Mouse (Mus musculus) G1E (cell line): ENCODE measurements around the gene Fgd5. TPM values are rescaled to one million over a fixed set of nuclear protein-coding genes. Genes with fewer than 3 reads are reported as not detected.

Source experiments
- ATAC-seq: 2 replicates; pipeline ENCODE4 v1.8.0; 2016; ENCODE audit warnings: mild to moderate bottlenecking; ENCODE audit not compliant: insufficient number of reproducible peaks, poor library complexity, low FRiP score, severe bottlenecking; ENCODE audit errors: extremely low read depth
- DNase-seq: peaks from one replicate; pipeline ENCODE4 v3.0.0; 2012; ENCODE audit warnings: low spot score
- H3K27me3 ChIP-seq: 2 replicates; pipeline ENCODE4 v1.6.1; 2012; ENCODE audit warnings: mild to moderate bottlenecking, low read length, inconsistent platforms; ENCODE audit not compliant: insufficient read depth
- H3K36me3 ChIP-seq: replicated peaks from 2 replicates; pipeline ENCODE3; 2012; ENCODE audit warnings: mild to moderate bottlenecking, inconsistent platforms
- H3K4me1 ChIP-seq: 2 replicates; pipeline ENCODE4 v1.6.1; 2012; ENCODE audit warnings: low read depth, low read length, inconsistent platforms, mixed read lengths; ENCODE audit not compliant: insufficient read depth
- H3K4me3 ChIP-seq: 2 replicates; pipeline ENCODE4 v1.5.1; 2012; ENCODE audit warnings: low read depth, mild to moderate bottlenecking, inconsistent platforms, low read length, moderate library complexity, mixed read lengths
- H3K9me3 ChIP-seq: replicated peaks from 2 replicates; pipeline ENCODE4 v1.6.1; 2012; ENCODE audit warnings: inconsistent platforms
- CTCF ChIP-seq: IDR thresholded peaks from 2 replicates; pipeline ENCODE4 v1.5.1; 2012; ENCODE audit warnings: low read depth, low read length, inconsistent platforms, mixed read lengths
- GATA1 ChIP-seq: IDR thresholded peaks from 2 replicates; pipeline ENCODE4 v1.6.1; 2012; ENCODE audit warnings: borderline replicate concordance, low read length, inconsistent platforms, mixed read lengths
- GATA2 ChIP-seq: IDR thresholded peaks from 2 replicates; pipeline ENCODE4 v1.6.1; 2012; ENCODE audit warnings: low read depth, low read length, inconsistent platforms, borderline replicate concordance
- POLR2AphosphoS5 ChIP-seq: IDR thresholded peaks from 2 replicates; pipeline ENCODE4 v1.6.1; 2012; ENCODE audit warnings: low read depth, low read length, inconsistent platforms; ENCODE audit not compliant: insufficient replicate concordance
- TAL1 ChIP-seq: conservative IDR thresholded peaks from 2 replicates; pipeline ENCODE4 v1.6.1; 2012; ENCODE audit warnings: low read depth, low read length, inconsistent platforms, mixed read lengths
- polyA plus RNA-seq: library from polyadenylated mRNA; stranded (reverse); fragments of >175 nt; gene quantifications from 2 replicates; pipeline ENCODE4 v1.2.3, GENCODE M21; 2012
- total RNA-seq, 2 experiments: library from RNA; stranded (forward) in 1 of 2; stranded (reverse) in 1 of 2; fragments of 200-1000 nt in 1 of 2; fragments of >200 nt in 1 of 2; fragmentation: Nextera tagmentation in 1 of 2; gene quantifications; 2 replicates each; pipeline ENCODE4 v1.2.3; 2014 to 2017

Gene Fgd5
- total and polyA plus RNA-seq, 3 experiments: 0.01 to 0.68 (median 0.05) TPM

- H3K27me3 ChIP-seq: peaks cover 9% of the 10 kb centered on the region
- H3K9me3 ChIP-seq: no peaks in the 10 kb centered on the region
- ATAC-seq (no peak), DNase-seq (no peak)
- no peaks in the 10 kb centered on the region for H3K36me3 ChIP-seq
- TF ChIP-seq GATA1 (no peak), CTCF (no peak), GATA2 (no peak), POLR2AphosphoS5 (no peak), TAL1 (no peak)
- no peak overlapping the region for H3K4me3 ChIP-seq
- peaks cover 5% of the 10 kb centered on the region; the same call in 1 of the 2 replicates for H3K4me1 ChIP-seq
These were observed 63.4 kb downstream of the Fgd5 start for GRCm38 (mm10) chr6:92042055-92042454.

GRCm38 (mm10) chr6:92042850-92043249 lies 64.2 kb downstream of the Fgd5 start:
- no peak for DNase-seq

GRCm38 (mm10) chr6:92057768-92058167 lies 79.1 kb downstream of the Fgd5 start:
- Histone ChIP-seq H3K27me3 (peaks cover 13% of the 10 kb centered on the region), H3K9me3 (no peaks in the 10 kb centered on the region), H3K4me1 (no peaks in the 10 kb centered on the region), H3K4me3 (no peak overlapping the region), H3K36me3 (no peaks in the 10 kb centered on the region)
- DNase-seq (no peak), ATAC-seq (no peak)
- TF ChIP-seq GATA1: no peak
- no peak for TF ChIP-seq GATA2
- no peak for TF ChIP-seq POLR2AphosphoS5
- no peak for TF ChIP-seq CTCF
- no peak for TF ChIP-seq TAL1

More at GRCm38 (mm10) chr6:92042850-92043249, 64.2 kb downstream of the Fgd5 start:
- TF ChIP-seq CTCF: no peak
- no peak for TF ChIP-seq GATA2
- TF ChIP-seq POLR2AphosphoS5: no peak
- no peak for TF ChIP-seq TAL1
- no peak for TF ChIP-seq GATA1
- Histone ChIP-seq H3K36me3 (no peaks in the 10 kb centered on the region), H3K27me3 (peaks cover 13% of the 10 kb centered on the region), H3K9me3 (no peaks in the 10 kb centered on the region), H3K4me3 (no peak overlapping the region), H3K4me1 (peaks cover 5% of the 10 kb centered on the region; the same call in 1 of the 2 replicates)
- ATAC-seq: no peak

GRCm38 (mm10) chr6:92061725-92062124 lies 83.0 kb downstream of the Fgd5 start:
- H3K4me1 ChIP-seq: peaks cover 3% of the 10 kb centered on the region
- TF ChIP-seq GATA2 (no peak), POLR2AphosphoS5 (no peak), CTCF (no peak)
- no peaks in the 10 kb centered on the region for H3K9me3 ChIP-seq
- no peaks in the 10 kb centered on the region for H3K36me3 ChIP-seq
- peaks cover 20% of the 10 kb centered on the region for H3K27me3 ChIP-seq
- H3K4me3 ChIP-seq: no peak overlapping the region
- no peak for DNase-seq
- ATAC-seq: no peak

- no peak for ATAC-seq
These were observed 84.8 kb downstream of the Fgd5 start for GRCm38 (mm10) chr6:92063452-92063851.

GRCm38 (mm10) chr6:92064101-92064500 lies 85.4 kb downstream of the Fgd5 start:
- H3K4me3 ChIP-seq: no peak overlapping the region
- no peaks in the 10 kb centered on the region for H3K36me3 ChIP-seq
- no peak for ATAC-seq
- H3K27me3 ChIP-seq: peaks cover 27% of the 10 kb centered on the region
- DNase-seq: no peak
- H3K4me1 ChIP-seq: peaks cover 3% of the 10 kb centered on the region
- TF ChIP-seq POLR2AphosphoS5 (no peak), CTCF (no peak), GATA2 (no peak), TAL1 (no peak)
- H3K9me3 ChIP-seq: no peaks in the 10 kb centered on the region

More at GRCm38 (mm10) chr6:92063452-92063851, 84.8 kb downstream of the Fgd5 start:
- Histone ChIP-seq H3K9me3 (no peaks in the 10 kb centered on the region), H3K4me3 (no peak overlapping the region), H3K27me3 (peaks cover 25% of the 10 kb centered on the region), H3K4me1 (peaks cover 3% of the 10 kb centered on the region), H3K36me3 (no peaks in the 10 kb centered on the region)
- no peak for TF ChIP-seq CTCF
- no peak for TF ChIP-seq GATA2
- TF ChIP-seq POLR2AphosphoS5: no peak
- TF ChIP-seq TAL1: no peak
- no peak for TF ChIP-seq GATA1
- DNase-seq: no peak
